In genomic region chr10:37275857-37276256, GRCm38 (mm10) we compare ENCODE assay signal across 17 mouse cellular contexts.
DNase-seq lines count a peak whose midpoint lies in the region; ATAC-seq and TF ChIP-seq lines count a peak whose summit lies in the region.
"Had no signal": no experiment of that assay in that cellular context is flagged by ENCODE, and none has a peak within 500 bp of the region (broad histone marks: within the 10 kb centered on the region; RNA-seq: fewer than 3 reads in every experiment).

No protein-coding gene starts in this region.

- no peaks in the 10 kb centered on the region for H3K79me2 ChIP-seq in liver, adult 2 months (ENCODE audit: control insufficient read depth, insufficient read depth, low read length)

- H3K9ac ChIP-seq in liver, adult 2 months (ENCODE audit: low read depth, low read length): no peak overlapping the region
- no peak overlapping the region for H3K9ac ChIP-seq in liver, embryonic 13.5 days
- no peak overlapping the region for H3K9ac ChIP-seq in liver, postnatal 0 days (replicated peaks)
- H3K9ac ChIP-seq: embryonic facial prominence, embryonic 13.5 days; forebrain, embryonic 12.5 days; heart, embryonic 12.5 days had no signal

- no peak overlapping the region for H3K4me3 ChIP-seq in liver, adult 2 months (ENCODE audit: insufficient read depth, low read depth, low read length)
- H3K4me3 ChIP-seq in liver, embryonic 13.5 days (replicated peaks): no peak overlapping the region
- no peak overlapping the region for H3K4me3 ChIP-seq in liver, postnatal 0 days (ENCODE audit: low read depth, low read length)
- H3K4me3 ChIP-seq: embryonic facial prominence, embryonic 13.5 days; forebrain, embryonic 12.5 days; heart, adult 2 months; heart, embryonic 12.5 days had no signal

- peaks cover 8% of the 10 kb centered on the region for H3K4me1 ChIP-seq in liver, adult 2 months (ENCODE audit: control insufficient read depth, insufficient read depth, low read length)
- peaks cover 22% of the 10 kb centered on the region for H3K4me1 ChIP-seq in liver, embryonic 13.5 days (replicated peaks)
- peaks cover 26% of the 10 kb centered on the region for H3K4me1 ChIP-seq in liver, postnatal 0 days (ENCODE audit: insufficient read depth)
- H3K4me1 ChIP-seq: embryonic facial prominence, embryonic 13.5 days; forebrain, embryonic 12.5 days had no signal

- H3K27ac ChIP-seq in liver, adult 2 months (replicated peaks; ENCODE audit: insufficient read depth, low read depth, low read length): peak overlapping the region; percentile 76
- peak overlapping the region; percentile 73 for H3K27ac ChIP-seq in liver, embryonic 13.5 days
- H3K27ac ChIP-seq in liver, postnatal 0 days (ENCODE audit: low read depth): peak overlapping the region; percentile 76
- H3K27ac ChIP-seq: embryonic facial prominence, embryonic 13.5 days; forebrain, embryonic 12.5 days; heart, adult 2 months had no signal

- H3K27me3 ChIP-seq in liver, adult 2 months (ENCODE audit: control insufficient read depth, insufficient read depth, low read length): no peaks in the 10 kb centered on the region
- no peaks in the 10 kb centered on the region for H3K27me3 ChIP-seq in liver, embryonic 13.5 days
- H3K27me3 ChIP-seq in liver, postnatal 0 days (ENCODE audit: insufficient read depth, low read length): no peaks in the 10 kb centered on the region
- H3K27me3 ChIP-seq: embryonic facial prominence, embryonic 13.5 days; forebrain, embryonic 12.5 days; heart, embryonic 12.5 days had no signal

- WGBS in liver, adult 2 months: 23% methylated on average over 1 of the region's 1 CpGs
- 67% methylated on average over 1 of the region's 1 CpGs for WGBS in liver, embryonic 13.5 days (ENCODE audit: insufficient replicate concordance)
- 57% methylated on average over 1 of the region's 1 CpGs for WGBS in liver, postnatal 0 days (ENCODE audit: insufficient replicate concordance)

- no peak overlapping the region for H3K4me2 ChIP-seq in liver, embryonic 13.5 days
- H3K4me2 ChIP-seq in liver, postnatal 0 days (ENCODE audit: low read depth, low read length): peak overlapping the region; percentile 26; the same call in 1 of the 2 replicates
- H3K4me2 ChIP-seq: embryonic facial prominence, embryonic 13.5 days; forebrain, embryonic 12.5 days; heart, embryonic 12.5 days had no signal

- peak; percentile 45; the same call in 1 of the 2 replicates for TF ChIP-seq EP300 in liver, postnatal 0 days (IDR thresholded peaks at IDR 0.05; ENCODE audit: low read depth)

- no peak for TF ChIP-seq CTCF in liver, adult 2 months (IDR thresholded peaks at IDR 0.05; ENCODE audit: low read depth, low read length)
- TF ChIP-seq CTCF in liver, postnatal 0 days (IDR thresholded peaks at IDR 0.05; ENCODE audit: low read depth): no peak

- peak; percentile 98 for DNase-seq in liver, adult 2 months (ENCODE audit: extremely low read depth, low read depth, low spot score)
- DNase-seq in liver (no peak), adipocyte (ENCODE audit: low spot score) (peak; percentile 10)
- DNase-seq in liver, embryonic 13.5 days: no peak
- DNase-seq in liver, postnatal 0 days: no peak
- DNase-seq in cerebellum, adult 9-10 months: no peak
- no peak for DNase-seq in kidney, postnatal 25 days
- DNase-seq in urinary bladder, postnatal 4 days (ENCODE audit: low spot score in 2 of 2): no peak
- DNase-seq: adrenal gland, postnatal 14 days; cerebellum, adult 11-12 months; cerebellum, adult 9-11 months; cerebellum, postnatal 36 days; gastrocnemius, postnatal 10 days had no signal

- H3K9me3 ChIP-seq in liver, embryonic 13.5 days (replicated peaks): no peaks in the 10 kb centered on the region
- no peaks in the 10 kb centered on the region for H3K9me3 ChIP-seq in liver, postnatal 0 days (ENCODE audit: low read length)
- H3K9me3 ChIP-seq: embryonic facial prominence, embryonic 13.5 days; forebrain, embryonic 12.5 days; heart, embryonic 12.5 days had no signal

- no peak for ATAC-seq in liver, embryonic 13.5 days (ENCODE audit: low read depth)
- peak; percentile 78 for ATAC-seq in liver, postnatal 0 days

- TF ChIP-seq POLR2A in liver, adult 2 months (IDR thresholded peaks at IDR 0.05; ENCODE audit: extremely low read depth, insufficient read depth, low read length): no peak

- H3K36me3 ChIP-seq in liver, adult 2 months (ENCODE audit: control insufficient read depth, insufficient read depth, low read length): no peaks in the 10 kb centered on the region
- no peaks in the 10 kb centered on the region for H3K36me3 ChIP-seq in liver, embryonic 13.5 days
- no peaks in the 10 kb centered on the region for H3K36me3 ChIP-seq in liver, postnatal 0 days (replicated peaks; ENCODE audit: insufficient read depth, low read length)
- H3K36me3 ChIP-seq: embryonic facial prominence, embryonic 13.5 days; forebrain, embryonic 12.5 days; heart, embryonic 12.5 days had no signal

Comparison
In these comparisons a context has a peak if more than half of its experiments do, and no peak if none do; other contexts are left out.
1. DNase-seq: peak in liver, adult 2 months (single experiment) and adipocyte (single experiment); none in liver (single experiment), liver, embryonic 13.5 days (single experiment), liver, postnatal 0 days (single experiment), cerebellum, adult 9-10 months (single experiment), kidney, postnatal 25 days (0 of 2) and urinary bladder, postnatal 4 days (0 of 2).
2. Peak in every context shown above with its lines, with median percentiles within 50 percentile points of each other: H3K27ac ChIP-seq.